Mouse (Mus musculus) neural tube, embryonic 10.5 days (tissue): ENCODE measurements around the gene Slc37a4.
"Not testable (repeated sequence)": the region's sequence is repeated elsewhere in the genome, so short reads cannot be mapped to it uniquely, and the experiment has no call there.

Experiments used
- DNase-seq: peaks from one replicate; pipeline ENCODE4 v3.0.0-alpha.2; 2017; ENCODE audit warnings: low spot score; ENCODE audit errors: extremely low spot score

Slc37a4 gene

GRCm38 (mm10) chr9:44432577-44433185 lies 36.0 kb downstream of the Slc37a4 start:
- no peak for DNase-seq

GRCm38 (mm10) chr9:44435747-44436146 lies 39.1 kb downstream of the Slc37a4 start:
- no peak for DNase-seq

GRCm38 (mm10) chr9:44440961-44441360 lies 44.3 kb downstream of the Slc37a4 start, which contains the start of gene Foxr1:
Gene Foxr1, minus strand, starts transcription at chr9:44441136.
- DNase-seq = no peak

- not testable (repeated sequence) for DNase-seq
Measured at GRCm38 (mm10) chr9:44444402-44445025, 47.9 kb downstream of the Slc37a4 start.

DNA sequence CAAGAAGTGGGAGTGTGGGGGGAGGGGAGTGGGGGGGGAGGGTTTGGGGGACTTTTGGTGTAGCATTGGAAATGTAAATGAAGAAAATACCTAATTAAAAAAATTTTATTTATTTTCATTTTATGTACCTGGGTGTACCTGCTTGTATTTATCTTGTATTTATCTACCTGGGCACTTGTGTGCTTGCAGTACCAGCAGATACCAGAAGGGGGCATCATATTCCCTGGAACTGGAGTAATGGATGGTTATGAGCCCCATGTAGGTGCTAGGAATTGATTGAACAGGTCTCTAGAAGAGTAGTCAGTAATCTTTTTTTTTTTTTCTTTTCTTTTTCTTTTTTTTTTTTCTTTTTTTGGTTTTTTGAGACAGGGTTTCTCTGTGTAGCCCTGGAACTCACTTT lies 53.7 kb downstream of the Slc37a4 start:
- no peak for DNase-seq
